Mouse (Mus musculus): ENCODE data around the gene Ubox5.

Ubox5 gene

DNA sequence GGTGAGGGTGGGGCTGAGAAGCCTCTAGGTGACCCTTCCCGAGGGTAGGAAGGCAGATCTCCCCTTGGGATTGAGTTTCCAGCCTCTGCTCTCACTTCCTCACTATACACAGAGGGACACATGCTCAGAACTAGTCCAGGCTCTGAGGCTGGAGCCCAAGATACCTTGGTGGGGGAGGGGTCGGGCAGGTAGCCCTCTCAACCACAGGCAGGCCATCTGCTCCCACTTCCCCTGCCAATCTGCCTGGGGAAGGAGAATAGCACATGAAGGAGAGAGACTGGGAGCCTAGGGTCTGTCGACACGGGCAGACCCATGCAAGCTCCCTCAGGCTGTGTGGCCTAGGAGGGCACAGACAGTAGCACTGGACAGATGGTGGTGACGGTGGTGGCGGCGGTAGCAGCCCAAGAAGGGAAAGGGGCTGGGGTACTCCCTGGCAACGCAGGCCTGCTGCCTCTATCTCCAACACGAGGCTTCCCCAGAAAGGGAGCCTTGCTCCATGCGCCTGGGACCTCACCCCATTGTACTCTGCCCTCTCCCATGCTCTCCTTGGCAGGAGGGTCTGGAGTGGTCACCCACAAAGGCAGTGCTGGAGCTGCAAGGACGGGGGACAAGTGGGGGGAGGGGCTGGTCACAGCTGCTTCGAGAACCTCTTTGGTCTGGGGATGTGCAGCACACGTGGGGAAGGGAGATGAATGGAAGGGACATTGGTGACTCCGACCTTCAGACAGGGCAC lies 4.3 kb upstream of the Ubox5 start:
- in situ Hi-C loops (cut with MseI, MboI), result no loop called here

DNA sequence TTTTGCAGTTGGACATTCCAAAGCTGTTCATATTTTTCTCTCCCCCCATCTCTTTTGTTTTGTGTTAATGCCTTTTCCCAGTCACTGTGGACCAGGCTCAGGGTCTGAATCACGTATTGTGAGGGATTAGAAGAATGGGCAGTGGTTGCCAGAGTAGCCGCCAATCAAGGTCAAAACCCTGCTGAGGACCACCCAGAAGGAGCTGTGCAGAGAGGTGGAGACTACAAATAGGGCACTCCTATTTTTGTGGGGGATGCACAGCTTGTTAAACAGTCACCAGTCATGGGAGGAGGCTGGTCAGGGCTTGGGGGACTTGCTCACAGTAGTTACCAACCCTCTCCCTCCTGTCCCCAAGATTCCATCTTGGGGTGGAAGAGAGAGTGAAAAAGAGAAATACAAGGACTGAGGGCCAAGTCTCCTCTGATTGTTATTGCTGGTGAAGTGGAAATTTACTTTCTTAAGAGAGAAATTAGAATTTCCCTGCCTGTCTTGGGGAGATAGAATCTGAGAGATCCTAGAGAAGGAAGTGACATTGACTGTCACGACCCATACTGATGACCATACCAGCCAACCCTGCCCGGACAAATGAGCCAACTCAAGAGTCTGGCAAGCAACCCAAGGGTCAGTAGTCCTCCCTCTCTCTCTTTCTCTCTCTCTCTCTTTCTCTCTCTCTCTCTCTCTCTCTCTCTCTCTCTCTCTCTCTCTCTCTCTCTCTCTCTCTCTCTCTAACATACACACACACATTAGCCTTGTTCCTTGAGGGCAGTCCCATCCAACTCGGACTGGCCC lies 3.2 kb upstream of the Ubox5 start:
- in situ Hi-C loops (cut with MseI, MboI), result no loop called here

DNA sequence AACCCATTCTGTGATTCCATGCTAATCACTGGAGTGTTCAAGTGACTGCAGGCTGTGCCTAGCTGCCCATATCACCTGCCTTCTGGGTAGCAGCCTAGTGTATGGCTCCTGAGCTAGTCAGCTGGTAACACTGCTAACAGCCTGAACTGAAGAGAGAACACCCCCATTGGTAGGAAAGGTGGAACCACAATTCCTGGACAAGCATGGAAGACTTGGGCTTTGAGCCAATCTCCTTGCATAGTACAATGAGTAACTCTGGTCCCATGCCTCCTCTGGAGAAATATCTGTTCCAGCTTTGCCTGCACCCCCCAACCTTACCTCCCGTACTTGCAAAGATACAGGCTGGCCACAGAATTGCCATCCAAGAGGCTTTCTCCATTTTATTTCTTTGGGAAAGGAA lies 2.6 kb upstream of the Ubox5 start:
- in situ Hi-C loops (cut with MseI, MboI), result no loop called here

DNA sequence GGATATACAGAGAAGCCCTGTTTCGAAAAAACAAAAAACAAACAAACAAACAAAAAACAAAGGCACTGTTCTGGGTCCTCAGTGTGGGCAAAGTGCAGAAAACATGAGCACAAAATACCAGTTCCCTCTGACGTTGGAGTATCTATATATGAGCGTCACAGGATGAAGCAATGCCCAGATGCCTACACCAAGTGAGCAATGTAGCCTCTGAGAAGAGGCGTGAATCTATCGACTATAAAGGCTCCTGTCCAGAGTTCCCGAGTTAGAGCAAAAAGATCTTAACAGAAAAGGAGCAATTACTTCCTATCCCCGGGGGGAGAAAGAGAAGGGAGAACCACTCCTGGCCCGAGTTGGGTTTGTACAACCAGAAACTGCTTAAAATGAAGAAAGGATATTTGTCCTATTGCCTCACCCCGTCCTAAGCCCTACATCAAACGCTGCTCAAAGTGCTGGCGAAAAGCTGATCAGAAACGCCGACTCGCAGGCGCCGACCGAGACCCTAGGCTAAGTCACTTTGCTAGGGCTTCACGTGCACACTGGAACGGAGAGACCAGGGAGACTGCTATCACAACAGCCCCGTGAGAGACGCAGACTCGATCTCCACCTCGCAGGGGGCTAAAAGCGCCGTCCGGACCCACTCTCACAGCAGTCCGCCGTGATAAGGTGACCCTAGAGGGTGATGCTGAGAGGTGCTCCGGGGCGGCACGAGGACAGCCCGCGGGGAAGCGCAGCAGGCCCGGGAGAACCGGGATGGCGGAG lies 579 bp downstream of the Ubox5 start:
- in situ Hi-C loops (cut with MseI, MboI), result no loop called here

DNA sequence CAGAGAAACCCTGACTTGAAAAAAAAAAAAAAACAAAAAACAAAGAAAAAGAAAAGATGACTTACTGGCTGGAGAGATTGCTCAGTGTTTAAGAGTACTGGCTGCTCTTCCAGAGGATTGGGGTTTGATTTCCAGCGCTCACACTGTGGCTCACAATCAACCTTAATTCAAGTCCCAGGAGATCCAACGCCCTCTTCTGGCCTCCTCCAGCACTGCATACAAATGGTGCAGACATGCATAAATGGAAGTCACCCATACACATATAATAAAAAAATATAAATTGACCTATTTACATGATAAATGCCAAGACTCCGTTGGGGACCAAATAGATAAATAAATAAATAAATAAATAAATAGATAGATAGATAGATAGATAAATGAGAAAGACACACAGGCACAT lies 1.4 kb downstream of the Ubox5 start:
- in situ Hi-C loops (cut with MseI, MboI), result no loop called here

DNA sequence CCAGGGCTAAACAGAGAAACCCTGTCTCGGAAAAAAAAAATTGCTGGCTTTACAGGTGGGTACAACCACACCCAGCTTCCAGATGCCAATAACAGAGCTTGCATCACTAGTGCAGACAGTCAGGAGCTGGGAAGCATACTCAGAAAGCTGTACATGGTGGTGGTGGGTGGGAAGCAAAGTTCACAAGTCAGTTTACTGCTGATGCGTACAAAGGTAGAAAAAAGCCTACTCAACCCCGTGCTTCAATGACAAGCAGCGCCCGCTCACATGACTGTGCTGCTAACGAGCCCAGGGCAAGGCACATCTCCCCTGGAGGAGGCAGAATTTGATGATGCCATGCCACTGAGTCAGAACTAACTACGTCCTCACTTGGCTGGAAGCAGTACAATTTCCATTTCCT lies 10.9 kb downstream of the Ubox5 start:
- in situ Hi-C loops (cut with MseI, MboI), result no loop called here

DNA sequence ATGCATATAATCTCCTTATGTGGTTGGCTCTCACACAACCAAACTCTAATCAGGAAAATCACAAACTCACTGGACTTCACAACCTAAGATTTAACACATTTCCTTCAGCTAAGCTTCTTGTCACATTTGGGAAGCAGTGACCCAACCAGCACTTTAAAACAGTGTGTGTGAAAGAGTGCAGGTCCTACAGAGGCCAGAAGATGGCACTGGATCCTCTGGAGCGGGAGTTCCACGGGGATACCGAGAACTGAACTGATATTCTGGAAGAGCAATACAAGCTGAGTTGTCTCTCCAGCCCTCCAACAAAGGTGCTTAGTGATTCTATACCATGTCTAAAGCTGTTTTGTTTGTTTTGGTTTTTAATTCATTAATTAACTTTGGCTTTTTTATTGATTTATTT lies 16.7 kb downstream of the Ubox5 start:
- in situ Hi-C loops (cut with MseI, MboI), result no loop called here

DNA sequence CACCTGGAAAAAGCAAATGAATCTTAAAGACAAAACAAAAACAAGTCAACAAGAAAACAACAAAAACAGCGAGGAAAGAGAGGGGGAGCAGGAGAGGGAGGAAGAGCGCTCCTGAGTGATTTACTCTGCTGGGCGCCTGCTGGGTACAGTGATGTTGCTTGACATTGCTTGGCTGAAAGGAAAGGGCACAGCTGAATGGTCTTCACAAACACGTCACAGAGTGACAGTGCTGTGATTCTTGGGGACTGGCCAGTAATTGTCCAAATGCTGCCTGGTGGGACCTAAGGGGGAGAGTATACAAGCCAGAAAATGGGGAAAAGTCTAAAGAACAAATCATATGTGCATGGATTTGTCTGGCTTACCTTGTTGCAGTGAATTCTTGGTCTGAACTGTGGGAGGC lies 27.6 kb downstream of the Ubox5 start:
- in situ Hi-C loops (cut with MseI, MboI), result no loop called here

DNA sequence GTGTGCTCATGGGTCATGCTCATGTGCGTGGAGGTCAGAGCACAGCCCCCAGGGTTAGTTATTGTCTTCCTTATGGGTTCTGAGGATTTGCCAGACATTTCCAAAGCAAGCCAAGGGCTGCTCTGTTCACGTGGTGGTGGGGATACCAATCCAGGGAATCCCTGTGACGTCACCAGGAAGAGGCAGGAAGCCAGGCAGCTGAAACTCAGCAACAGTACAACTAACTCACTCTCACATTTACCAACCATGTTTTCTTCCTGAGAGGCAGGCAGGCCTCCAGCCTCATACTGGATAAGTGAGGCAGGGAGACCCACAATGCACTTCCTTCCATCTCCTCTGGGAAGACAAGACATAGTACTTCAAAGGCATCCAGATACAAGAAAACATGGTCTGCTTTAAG lies 31.4 kb downstream of the Ubox5 start:
- in situ Hi-C loops (cut with MseI, MboI), result no loop called here

DNA sequence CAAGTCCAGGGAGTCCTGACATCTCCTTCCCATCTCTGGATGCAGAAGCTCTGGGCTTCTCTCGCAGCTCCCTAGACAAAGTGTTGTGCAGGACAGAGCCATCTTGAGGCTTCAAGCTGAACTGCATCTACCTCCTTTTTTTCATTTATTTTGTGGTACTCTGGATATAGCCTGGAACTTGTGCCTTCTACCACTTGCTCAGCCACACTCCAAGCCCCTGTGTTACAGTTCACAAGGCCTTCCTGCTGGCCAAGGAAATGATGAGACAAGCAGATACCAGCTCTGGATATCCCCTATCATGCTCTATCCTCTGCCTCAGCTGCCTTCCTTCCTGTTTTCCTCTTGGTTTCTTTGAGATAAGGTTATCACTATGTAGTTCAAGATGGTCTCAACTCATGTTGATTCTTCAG lies 32.2 kb downstream of the Ubox5 start:
- in situ Hi-C loops (cut with MseI, MboI), result no loop called here

DNA sequence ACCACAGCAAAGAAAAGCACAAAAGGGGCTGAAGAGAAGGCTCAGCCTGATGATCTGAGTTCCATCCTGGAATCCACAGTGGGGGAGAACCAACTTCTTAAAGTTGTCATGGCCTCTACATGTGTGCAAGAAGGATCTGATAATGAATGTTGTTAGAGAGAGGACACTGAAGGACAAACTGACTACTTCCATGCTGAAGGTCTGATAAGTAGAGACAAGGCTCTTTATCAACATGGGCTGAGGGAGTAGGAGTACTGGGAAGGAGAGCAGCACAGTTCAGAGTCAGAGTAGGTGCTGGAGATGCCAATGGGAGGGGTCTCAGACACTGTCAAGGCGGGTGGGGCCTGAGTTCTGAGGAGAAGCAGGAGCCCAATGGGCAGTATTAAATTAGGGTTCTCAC lies 34.2 kb downstream of the Ubox5 start:
- in situ Hi-C loops (cut with MseI, MboI), result no loop called here

DNA sequence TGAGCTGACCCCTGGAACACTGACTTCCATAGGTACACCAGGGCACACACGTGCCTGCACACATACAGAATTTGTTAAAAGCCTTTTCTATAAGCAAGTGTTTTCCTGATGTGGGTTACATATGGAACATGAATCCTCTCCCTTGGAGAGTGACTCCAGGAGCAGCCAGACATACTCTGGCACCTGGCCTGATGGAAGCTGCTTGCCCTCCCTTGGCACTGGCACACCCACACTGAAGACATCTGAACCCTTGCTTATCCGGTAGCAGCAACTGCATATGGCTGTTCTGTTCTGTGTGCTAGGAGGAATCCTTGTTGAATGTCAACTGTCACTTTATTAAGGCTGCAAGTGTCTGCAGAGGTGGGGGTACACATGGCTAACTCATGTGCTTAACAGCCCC lies 38.8 kb downstream of the Ubox5 start:
- in situ Hi-C loops (cut with MseI, MboI), result no loop called here

DNA sequence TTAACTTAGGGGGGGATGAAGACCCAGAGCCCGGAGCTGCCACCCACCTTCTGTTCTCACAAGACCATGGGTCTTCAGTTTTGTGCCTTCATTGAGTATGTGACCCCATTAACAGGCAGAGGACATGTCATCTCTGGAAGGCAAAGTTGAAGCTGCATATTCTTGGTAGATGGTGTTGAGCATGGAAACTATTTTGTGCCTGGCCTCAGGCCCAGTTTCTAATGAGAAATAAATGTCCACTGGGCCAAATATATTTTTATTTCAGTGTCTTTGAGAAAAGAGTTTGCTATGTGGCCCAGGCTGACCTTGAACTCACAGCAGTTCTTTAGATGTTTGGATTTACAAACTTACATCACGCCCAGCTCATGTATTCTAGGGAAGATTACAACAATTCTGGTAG lies 40.1 kb downstream of the Ubox5 start:
- in situ Hi-C loops (cut with MseI, MboI), result no loop called here

DNA sequence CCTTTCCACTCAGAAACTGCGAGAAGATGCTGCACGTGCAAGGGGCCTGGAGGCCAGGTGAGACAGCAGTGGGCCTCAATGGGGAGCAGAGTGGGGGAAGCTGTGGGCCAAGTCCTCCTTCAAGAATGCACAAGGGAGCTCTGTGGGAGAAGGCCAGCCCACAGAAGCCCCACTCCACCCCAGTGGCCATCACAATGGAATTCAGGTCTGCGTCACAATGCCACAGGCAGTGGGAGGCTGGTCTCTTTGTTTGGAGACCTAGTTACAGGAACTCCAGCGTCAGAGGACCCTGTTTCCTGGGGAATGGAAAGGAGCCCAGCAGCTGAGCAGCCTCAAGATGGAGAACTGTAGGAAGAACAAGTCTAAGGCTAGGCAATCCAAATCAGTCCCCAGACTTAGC lies 40.7 kb downstream of the Ubox5 start:
- in situ Hi-C loops (cut with MseI, MboI), result no loop called here

DNA sequence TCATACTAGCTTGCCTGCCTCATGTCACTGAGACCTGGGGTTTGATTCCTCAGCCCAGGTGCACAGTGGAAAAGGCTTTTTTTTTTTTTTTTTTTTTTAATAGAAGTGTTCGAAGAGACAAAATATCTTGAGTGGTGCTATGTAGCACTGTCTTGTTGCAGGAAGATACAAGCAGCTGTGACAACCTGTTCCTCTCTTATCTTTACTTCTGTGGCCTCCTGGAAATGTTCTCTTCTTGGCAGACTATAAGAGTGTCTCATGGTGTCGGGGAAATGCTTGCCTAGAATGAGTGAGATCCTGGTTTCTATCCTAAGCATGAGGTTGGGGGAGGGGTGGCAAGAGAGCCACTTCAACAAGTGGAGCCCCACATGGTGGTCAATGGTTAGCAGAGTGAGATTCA lies 41.5 kb downstream of the Ubox5 start:
- in situ Hi-C loops (cut with MseI, MboI), result no loop called here

DNA sequence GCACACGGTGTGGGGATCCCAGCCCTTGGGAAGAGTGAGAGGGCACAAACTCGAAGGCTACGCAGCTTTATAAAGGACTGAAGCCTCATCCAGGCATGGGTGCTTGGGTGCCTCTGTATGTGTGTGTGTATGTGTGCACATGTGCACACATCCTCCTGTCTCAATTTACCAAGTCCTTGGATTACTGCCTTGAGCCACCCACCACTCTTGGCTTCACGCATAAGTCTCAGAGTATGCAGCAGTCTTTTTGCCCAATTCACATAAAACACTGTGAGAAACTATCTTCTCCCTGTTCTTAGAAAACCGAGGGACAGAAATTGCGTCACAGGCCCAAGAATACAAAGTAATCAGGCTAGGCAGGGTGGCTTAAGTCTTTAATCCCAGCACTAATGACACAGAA lies 43.8 kb downstream of the Ubox5 start:
- in situ Hi-C loops (cut with MseI, MboI), result no loop called here

DNA sequence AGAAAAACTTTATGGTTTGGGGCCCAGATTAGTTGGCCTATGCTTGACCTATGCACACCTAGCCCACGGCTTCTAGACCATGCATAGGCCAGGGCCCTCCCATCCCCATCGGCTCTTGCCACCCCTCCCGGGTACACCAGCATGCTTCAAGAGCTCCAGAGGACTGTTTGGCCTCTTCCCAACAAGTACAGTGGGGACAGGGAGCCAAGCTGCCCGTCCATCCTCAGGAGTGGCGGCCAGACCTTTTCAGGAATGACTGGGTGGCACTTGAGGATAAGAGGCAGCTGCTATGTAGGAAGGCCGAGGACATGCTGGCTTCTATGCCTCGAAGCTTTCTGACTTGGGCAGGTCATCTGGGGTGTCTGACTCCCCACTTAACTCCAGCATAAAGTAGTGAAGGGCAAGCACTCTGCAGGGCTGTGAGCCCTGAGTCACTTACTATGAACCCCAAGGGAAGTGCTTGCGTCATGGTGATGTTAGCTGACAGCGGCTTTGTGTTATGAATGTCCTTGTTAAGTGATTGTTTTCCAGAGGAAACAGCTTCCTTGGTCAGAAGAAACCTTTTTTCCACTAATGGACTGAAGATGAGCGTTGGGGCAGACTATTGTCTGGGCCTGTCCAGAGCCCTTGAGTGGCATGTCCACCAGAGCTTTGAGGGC lies 45.8 kb downstream of the Ubox5 start:
- in situ Hi-C loops (cut with MseI, MboI), result no loop called here

DNA sequence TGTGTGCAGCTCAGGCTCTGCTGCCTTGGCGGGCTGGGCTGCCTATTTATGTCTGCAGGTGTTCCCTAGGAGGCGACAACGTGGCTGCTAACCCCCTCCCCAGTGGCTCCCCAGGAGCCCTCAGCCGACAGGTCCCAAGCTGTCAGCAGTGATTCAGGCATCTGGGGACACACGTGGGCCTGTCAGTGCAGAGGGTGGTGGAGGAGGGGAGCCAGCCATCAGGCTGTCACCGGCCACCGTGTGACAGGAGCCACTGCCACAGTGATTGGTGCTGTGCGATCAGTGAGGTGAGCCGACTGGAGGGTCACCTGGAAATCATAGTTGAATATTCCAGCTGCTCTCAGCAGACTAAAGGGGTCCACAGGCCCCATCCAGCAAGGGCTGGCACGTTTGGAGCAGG lies 47.3 kb downstream of the Ubox5 start, which contains the start of gene Avp:
Gene Avp (minus strand): TSS at position 3 of the 400 bp plus-strand sequence.
- in situ Hi-C loops (cut with MseI, MboI), result no loop called here

DNA sequence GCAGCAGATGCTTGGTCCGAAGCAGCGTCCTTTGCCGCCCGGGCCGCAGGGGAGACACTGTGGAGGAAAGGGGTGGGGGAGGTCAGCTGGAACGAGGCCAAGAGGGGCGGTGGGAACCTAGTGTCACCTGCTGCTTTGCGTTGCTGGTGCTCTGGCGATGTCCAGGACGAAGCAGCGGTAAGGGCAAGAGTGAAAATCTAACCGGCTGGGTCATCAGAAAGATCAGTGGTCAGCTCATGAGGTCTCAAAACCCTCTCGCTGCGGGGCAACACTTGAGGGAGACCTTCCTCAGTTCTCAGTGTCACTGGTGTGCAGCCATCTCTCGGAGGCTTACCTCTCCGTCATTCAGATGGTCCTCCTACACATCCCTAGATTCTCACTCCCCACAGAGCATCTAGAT lies 48.6 kb downstream of the Ubox5 start:
- in situ Hi-C loops (cut with MseI, MboI), result no loop called here

DNA sequence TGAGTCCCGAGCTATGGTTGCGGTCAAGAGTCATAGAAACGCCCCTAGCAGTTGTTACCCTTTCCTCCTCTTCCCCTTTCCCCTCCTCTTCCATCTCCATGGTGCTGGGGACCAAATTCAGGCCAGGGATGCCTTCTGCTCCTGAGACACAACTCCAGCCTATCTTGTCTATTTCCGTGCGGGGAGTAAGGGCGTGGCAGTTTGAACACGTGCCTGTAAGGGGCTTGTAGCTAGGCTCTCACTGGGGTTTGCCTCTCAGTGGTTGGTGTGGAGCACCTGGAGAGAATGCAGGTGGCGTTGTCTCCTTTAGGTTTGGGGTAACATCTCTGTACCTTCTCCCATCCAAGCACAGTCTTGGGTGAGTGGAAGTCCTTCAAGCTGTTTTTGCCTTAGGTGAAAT lies 50.0 kb downstream of the Ubox5 start:
- in situ Hi-C loops (cut with MseI, MboI), result no loop called here

DNA sequence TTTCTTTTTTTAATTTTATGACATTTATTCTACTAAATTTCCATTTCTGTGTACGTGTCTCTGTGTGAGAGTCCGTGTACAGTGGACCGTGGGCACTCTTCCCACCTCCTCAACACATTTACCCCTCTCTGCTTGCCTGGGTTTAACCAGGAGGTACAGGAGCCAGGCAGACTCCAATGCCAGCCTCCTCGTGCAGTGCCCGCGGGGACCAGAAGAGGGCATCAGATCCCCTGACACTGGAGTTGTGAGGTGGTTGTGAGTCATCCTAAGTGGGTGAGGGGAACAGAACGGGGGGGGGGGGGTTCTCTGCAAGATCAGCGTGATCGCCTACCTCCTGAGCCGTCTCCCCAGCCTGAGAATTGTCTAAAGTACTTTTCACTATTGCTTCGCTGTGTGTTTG lies 51.7 kb downstream of the Ubox5 start:
- in situ Hi-C loops (cut with MseI, MboI), result no loop called here

DNA sequence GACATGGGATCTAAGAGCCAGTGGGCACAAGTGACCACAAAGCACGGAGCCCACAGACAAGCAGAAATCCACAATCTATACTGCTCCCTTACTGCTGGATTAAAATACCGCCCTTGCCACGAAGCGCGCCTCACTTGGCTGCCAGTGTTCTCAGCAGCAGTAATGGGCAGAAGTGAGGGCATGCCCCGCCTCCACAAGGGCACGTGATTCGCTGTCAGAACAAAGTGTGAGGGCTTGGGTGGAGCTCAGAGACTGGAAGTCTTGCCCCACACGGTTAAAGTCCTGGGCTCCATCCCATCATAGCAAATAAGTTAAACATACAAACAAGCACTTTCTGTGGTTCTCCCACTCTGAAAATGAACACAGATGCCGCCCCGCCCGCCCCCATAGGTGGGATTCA lies 52.2 kb downstream of the Ubox5 start:
- in situ Hi-C loops (cut with MseI, MboI), result no loop called here

Data from mouse trophoblast stem cell (cell line).